Mouse (Mus musculus): ENCODE measurements around the gene Ncor2.

Ncor2 gene

DNA sequence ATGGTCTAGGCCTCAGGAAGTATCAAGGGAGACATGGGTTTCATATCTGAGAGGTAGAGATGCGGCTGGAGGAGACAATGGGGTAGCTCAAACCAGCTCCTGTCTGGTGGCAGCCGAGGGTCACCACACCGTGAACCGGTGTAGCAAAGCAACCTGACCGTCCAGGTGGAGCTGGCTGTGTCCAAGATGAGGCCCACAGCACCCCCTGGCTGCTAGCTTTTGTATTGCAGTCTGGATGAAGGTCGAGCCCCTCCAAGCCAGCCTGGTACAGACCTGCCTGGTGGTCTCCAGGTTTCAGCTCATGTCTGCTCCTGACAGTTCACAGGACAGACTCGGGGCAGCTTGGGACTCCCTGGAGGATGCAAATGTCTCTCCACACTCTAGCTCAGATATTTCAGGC lies 164.5 kb downstream of the Ncor2 start:
- DNase-seq: peak; percentile 66 to 88

DNA sequence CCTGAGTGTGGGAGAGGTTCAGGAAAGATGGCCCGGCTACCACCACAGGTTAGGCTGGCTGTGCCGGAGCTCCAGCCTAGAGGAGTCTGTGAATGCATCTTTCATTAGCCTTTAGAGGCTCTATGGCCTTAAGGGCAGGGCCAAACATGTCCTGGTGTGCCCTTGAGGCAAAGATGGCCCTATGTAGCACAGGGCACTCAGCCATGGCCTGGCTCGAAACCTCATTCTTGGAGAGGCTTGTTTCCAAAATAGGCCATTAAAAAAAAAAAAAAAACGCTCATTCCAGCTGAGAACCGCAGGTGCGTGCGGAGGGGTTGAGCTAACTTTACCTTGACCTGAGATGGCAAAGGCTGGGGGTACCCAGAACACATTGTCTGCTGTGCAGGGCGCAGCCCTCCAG lies 167.4 kb downstream of the Ncor2 start:
- DNase-seq: no peak

DNA sequence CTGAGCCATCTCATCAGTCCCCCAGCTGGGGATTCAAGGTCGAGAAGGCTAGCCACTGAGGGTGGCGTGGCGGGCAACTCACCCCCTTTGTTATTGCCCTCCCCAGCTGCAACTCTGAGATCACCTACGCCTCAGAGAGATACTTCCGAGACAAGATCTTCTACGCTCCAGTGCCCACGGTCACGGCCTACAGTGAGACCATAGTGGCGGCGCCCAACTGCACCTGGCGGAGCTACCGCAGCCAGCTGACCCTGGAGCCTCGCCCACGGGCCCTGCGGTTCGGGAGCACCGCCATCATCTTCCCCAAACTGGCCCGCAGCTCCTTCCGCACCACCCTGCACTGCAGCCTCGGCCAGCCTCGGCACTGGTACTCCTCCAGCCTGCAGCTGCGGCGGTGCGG lies 167.9 kb downstream of the Ncor2 start:
- no peak for DNase-seq

DNA sequence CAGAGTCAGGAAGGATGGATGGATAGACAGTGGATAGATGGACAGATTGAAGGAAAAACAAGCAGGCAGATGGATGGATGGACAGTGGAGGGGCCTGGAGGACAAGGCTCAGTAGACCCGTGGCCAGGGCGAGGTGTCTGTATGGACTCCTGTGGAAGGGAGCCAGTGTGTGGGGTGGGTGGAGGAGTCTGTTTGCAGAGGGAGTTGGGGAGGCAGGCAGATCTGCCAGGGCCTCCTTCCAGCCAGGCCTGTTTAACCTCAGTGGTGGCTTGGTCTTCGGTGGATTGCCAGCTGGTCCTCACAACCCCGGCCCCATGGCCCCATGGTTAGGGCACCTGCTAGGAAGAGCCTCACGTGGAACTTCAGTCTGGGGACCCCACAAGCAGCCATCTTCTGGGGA lies 172.1 kb downstream of the Ncor2 start:
- DNase-seq: peak in 1 of 2 experiments; percentile 44

DNA sequence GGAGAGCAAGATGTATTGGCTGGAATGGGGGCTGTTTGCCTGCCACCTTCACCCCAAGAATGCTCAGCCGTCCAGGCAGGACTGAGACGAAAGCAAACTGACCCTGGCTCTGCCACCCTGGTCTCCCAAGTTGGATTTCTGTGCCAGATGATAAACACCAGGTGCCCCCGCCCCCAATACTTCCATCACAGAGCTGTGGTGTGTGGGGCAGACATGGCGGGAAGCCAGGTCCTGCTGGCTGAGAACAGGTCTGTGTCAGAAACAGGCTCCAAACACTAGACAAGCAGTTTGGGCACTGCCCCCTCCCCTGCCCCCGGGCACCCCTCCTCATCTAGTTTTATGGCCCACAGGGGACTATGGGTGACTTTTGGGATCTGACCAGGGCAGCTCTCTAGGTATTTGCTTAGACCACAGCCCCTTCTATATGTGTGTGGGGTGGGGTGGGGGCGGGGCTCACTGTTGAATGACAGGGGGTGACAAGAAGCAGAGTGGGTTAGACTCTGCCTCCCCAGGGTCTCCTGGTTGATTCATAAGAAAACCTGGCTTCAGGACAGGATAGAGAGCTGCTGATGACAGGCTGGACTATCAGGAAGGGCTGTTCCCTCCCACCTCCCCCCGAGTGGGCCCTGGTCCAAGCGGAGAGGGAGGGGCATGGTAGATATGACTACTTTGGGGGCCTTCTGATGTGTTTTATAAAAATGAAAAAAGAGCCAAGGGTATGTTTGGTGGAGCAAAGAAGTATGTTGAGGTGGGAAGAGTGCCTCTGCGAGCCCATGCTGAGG lies 173.0 kb downstream of the Ncor2 start:
- peak; percentile 52 to 57 for DNase-seq

DNA sequence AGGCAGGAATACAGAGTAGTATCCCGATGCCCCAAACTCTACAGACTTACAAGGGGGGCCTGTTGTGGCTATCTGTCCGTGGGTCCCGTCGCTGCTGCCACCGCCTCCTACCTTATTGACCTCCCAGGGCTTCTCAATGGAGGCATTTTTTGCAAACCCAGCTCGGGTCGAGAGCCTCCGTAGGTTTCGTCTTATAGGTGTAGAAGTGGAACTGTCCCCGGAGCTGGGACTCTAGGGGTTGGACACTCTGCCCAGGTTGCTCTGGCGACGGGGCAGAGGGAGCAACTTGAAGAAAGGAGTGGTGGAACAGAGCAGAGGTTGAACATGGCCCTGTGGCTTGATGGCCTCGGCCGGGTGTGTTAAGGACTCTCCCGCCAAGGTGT lies 175.2 kb downstream of the Ncor2 start:
- no peak for DNase-seq

DNA sequence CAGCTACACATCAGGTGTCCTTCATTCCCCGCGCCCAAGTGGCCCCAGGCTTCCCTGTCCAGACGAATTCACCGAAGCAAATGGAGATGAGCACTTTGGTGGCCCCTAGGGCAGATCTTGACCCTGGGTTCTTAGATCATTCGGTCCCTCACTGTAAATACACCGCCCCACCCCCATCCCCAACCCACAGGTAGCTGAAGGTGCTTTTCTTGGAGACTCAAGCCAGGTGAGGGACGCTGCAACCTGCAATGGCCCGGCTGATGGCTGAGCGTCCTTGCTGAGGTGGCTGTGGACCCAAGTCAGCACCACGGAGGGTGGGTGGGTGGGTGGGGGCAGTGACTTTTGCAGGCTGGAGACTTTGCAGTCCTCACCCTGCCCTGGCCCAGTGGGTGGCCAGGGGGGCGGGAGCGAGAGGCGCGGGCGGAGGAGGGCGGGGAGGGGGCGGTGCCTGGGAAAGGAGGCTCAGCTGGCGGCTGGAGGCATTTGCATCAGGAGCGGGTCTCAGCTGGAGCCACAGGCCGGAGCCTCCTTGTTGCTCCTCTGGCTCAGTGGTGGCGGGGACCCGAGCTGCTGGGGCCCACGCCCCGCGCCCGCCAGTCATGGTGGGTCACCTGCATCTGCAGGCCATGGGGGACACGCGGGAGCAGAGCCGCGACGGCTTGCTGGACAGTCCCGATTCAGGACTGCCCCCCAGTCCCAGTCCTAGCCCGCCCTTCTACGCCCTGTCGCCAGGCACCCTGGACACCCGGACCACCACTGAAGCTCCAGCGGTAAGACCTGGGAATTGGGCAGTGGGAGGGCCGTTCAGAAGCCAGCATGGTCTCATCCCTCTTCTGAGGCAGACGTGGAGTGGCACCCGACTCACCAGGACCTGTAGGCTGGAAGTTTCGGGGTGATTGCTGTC lies 175.8 kb downstream of the Ncor2 start, which contains the start of gene Rflna:
Rflna (plus strand) TSS at position 253 of the 904 bp plus-strand sequence.
- DNase-seq: peak; percentile 57 to 84

DNA sequence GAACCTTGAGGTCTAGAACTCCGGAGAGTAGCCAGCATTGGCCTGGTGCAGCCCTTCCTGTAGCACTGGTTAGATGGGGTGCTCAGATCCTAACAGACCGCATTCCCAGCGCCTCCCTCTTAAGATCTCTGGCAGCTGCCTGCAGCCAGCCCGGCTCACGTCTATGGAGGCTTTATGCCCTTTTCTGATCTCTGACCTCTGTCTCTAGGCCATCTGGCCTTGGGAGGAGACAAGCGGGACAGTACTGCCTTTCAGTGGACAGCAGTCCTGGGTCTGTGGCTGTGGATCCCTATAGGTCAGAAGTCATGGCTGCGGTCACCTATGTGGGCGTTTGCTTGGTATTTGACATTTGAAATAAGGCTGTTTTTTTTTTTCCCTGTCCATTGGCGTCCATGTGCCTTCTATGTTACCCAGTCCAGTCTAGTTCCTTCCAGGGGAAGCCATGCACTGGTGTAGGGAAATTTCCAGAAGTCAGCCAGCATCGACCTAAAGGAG lies 178.2 kb downstream of the Ncor2 start:
- DNase-seq: no peak

DNA sequence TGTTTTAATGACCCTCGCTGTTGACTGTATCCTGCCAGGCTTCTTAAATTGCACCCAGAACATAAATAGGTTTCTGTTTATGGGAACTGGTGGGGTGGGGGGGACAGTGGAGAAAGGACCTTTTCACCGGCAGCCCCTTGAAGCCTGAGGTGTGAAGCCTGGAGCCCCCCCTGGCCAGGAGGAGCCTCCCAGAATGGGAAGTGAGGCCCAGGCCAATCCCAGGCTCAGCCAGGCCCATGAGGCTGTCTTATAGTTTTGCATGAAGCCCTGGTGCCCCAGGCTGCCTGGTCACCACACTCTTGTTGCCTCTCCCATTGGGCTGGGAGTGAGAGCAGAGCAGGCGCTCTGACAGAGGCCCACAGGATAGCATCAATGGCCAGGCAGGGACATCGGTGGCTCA lies 181.1 kb downstream of the Ncor2 start:
- no peak for DNase-seq

DNA sequence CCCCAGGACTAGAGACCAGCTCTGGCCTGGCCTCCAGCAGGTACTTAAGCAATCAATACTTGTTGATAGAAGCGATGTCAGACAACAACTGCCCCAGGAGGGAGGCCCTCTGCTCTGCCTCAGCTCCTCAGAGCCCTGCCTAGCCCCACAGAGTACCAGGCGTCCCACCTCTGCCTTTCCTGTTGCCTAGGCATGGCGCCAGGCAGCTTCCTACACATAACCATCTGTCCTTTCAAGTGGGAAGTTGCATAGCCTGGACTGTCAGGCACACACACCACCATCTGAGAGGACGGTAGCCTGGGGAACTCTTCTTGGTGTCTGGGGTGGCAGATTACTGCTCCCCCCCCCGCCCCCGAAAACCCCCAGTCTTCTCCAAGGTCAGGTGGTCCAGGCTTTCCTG lies 182.2 kb downstream of the Ncor2 start:
- peak; percentile 62 to 68 for DNase-seq

DNA sequence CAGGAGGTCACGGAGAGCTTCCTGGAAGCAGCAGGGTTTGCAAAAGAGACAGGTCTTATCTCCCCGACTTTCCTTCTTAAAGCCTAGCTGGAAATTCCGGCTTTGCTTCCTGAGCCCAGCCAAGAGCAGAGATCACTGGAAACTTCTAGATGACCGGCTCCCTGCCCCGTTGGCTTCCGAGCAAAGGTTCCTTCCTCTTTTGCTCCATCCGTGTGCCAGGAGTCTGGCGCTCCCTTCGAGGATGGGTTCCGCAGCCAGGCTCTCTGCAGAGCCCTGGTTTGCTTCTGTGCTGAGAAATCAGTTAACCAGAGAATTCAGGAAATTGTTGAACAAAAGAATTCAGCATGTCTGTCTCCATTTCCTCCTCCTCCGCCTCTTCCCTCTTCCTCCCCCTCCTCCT lies 186.1 kb downstream of the Ncor2 start:
- peak; percentile 74 to 76 for DNase-seq

DNA sequence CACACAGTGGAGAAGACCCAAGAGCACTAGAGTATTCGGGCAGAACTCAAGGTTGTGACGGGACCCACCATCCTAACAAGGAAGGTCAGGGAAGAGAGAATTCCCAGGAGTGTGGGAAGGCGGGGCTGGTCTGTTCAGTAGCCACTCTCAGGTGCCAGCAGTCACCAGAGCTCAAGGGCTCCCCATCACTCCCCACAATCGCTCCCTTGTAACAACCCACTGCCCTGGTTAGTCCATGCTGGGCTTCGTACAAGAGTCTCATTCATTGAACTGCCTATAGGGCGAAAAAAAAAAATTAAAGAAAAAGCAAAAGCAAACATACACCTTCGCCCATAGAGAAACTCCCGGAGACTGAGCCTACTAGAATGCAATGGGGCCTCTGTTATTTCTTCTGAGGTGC lies 186.7 kb downstream of the Ncor2 start:
- DNase-seq: no peak

DNA sequence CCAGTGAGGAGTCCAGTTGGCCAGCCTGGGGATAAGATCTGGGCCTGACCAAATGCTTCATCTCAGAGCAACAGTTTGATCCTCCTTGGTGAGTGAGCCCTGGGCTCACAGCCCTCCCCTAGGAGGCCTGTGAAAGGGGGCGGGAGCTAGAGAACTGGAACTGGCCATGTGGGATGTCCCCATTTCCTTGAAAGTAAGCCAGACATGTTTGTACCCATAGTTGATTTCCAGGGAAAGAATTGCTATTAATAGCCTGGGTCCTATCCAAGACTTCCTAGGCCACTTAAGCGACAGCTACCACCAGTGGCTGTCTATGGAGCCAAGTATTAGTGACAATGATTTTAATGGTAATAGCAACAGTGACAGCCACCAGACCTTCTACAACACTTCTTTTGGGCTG lies 189.3 kb downstream of the Ncor2 start:
- peak; percentile 39 to 69 for DNase-seq

DNA sequence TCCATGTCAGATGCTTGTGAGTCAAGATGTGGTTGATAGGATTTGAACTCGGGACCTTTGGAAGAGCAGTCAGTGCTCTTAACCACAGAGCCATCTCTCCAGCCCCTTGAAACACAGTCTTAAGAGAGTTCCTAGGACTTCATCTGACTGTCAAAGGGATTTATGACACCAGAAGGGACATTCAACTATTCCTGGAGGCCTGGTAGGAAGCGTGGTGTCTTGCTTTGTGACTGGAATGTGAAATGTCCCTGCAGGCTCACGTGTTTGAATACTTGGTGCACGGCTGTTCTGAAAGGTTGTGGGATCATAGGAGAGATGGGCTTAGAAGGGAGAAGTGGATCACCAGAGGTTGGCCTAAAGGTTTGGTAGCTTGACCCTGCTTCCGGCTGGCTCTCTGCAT lies 192.4 kb downstream of the Ncor2 start:
- peak; percentile 39 to 42 for DNase-seq

DNA sequence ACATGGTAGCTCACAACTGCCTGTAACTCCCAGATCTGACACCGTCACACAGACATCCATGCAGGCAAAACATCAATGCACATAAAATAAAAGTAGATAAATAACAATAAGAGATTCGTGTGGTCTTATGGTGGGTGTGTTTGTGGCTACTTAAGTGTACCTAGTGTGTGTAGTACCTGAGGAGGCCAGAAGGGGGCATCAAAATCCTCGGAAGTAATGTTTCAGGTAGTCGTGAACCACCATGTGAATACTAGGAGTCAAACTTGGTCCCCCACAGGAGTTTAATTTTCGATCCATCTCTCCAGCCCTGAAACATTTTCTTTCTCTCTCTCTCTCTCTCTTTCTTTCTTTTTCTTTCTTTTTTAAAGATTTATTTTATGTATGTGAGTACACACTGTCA lies 192.8 kb downstream of the Ncor2 start:
- no peak for DNase-seq

DNA sequence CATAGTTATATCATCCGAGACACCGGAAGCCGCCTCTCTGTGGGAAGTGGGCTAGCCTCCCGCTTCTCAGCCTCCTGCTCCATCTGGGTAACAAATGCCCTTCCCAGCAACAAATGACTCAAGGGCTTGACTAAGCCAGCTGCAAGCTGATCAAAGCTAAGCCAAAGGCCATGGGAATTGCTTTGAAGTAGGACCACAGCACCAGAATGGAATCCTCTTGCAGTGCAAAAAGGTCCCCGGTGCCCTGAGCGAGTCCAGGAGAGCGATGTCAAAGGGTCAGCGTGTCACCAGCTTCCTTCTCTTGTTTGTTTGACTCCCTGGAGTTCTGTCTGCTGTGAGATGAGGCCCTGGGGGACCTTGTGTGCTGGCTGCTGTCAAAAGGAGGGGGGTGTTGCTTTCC lies 209.2 kb downstream of the Ncor2 start:
- peak; percentile 32 to 43 for DNase-seq
